Mouse (Mus musculus) heart, embryonic 13.5 days (tissue): ENCODE measurements at regions not wholly inside any gene's neighbourhood (a gene's known extent, or its start where the extent isn't known, plus 50 kb on each side); places are given as distances from the start of the nearest gene placed in this dataset.

Experiments
- ATAC-seq: fragments of 200-750 bp; cut with Nextera tagmentation; 2 replicates; pipeline ENCODE4 v1.8.0; 2017; ENCODE audit warnings: moderate TSS enrichment; ENCODE audit not compliant: insufficient number of reproducible peaks, low FRiP score, low TSS enrichment; ENCODE audit errors: extremely low read depth
- H3K27ac ChIP-seq: fragments of 300-500 bp; sonication (generic); replicated peaks from 2 replicates; pipeline ENCODE4 v1.5.1; 2015; ENCODE audit warnings: moderate library complexity, mild to moderate bottlenecking, inconsistent platforms
- H3K27me3 ChIP-seq: fragments of 300-500 bp; sonication (generic); replicated peaks from 2 replicates; pipeline ENCODE4 v1.6.1; 2015; ENCODE audit warnings: mild to moderate bottlenecking, inconsistent platforms
- H3K36me3 ChIP-seq: fragments of 300-500 bp; sonication (generic); 2 replicates; pipeline ENCODE4 v1.6.1; 2015; ENCODE audit warnings: mild to moderate bottlenecking, inconsistent platforms
- H3K4me1 ChIP-seq: fragments of 300-500 bp; sonication (generic); 2 replicates; pipeline ENCODE4 v1.6.1; 2015; ENCODE audit warnings: inconsistent platforms
- H3K4me2 ChIP-seq: fragments of 300-500 bp; sonication (generic); 2 replicates; pipeline ENCODE4 v1.6.1; 2015; ENCODE audit warnings: inconsistent platforms, mild to moderate bottlenecking, moderate library complexity
- H3K4me3 ChIP-seq: fragments of 300-500 bp; sonication (generic); 2 replicates; pipeline ENCODE4 v1.5.1; 2015; ENCODE audit warnings: moderate library complexity, mild to moderate bottlenecking, inconsistent platforms
- H3K9ac ChIP-seq: fragments of 300-500 bp; sonication (generic); 2 replicates; pipeline ENCODE4 v1.6.1; 2015; ENCODE audit warnings: inconsistent platforms, mild to moderate bottlenecking, moderate library complexity
- H3K9me3 ChIP-seq: fragments of 300-500 bp; sonication (generic); 2 replicates; pipeline ENCODE4 v1.6.1; 2016; ENCODE audit warnings: inconsistent platforms
- WGBS: fragments of 180-500 bp; shearing (Covaris S2); methylation state at CpG from one replicate; pipeline ENCODE4 v1.1.7; 2015; ENCODE audit warnings: mixed read lengths; 5-methylcytosine and 5-hydroxymethylcytosine counted together

DNA sequence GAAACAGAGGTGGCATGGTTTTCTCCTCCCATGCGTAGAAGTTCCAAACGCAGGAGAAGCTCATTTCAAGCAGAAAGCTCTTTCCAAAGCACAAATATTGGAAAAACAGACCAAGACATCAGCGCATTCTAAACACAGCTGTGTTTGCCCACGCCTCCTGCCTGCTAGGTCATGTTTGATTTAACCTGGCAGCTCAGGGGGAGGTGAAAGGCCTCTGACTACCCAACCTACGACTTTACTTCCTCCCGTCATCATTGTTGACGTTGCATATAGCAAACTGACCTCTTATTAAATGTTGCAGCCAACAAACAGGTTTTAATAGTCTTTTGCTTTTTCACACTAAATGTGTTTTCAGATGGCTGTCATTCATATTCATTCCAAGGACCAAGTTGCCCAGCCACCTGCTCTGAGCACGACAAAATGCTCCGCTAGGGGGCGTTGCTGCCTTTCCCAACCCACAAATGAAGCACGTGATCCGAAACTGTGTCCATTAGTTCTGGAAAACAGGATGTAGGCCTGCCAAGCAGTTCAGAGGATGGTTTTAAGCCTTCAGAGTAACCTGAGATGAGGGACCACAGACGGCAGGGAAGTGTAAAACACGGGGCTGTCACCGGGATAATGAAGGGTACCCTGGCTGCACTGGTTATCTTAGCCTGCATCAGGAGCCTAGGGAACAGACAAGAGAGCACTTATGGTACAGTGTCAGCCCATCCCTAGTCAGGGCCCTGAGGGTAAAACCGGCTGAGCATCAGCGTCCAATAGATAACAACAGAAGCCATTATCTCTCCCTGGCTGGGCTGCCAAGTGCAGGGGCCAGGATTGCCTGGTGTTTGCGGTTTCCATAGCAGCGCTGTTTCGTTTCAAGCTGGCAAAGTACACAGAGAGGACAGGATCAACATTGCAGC is 67.6 kb upstream of the Noct start:
- Histone ChIP-seq H3K4me2 (peak overlapping the region; percentile 54), H3K4me1 (peaks cover 25% of the 10 kb centered on the region), H3K36me3 (no peaks in the 10 kb centered on the region), H3K27me3 (no peaks in the 10 kb centered on the region), H3K9ac (0 out of 2 replicates have a peak overlapping the region, but pooled peaks have one; percentile 44), H3K27ac (peak overlapping the region; percentile 45), H3K9me3 (no peaks in the 10 kb centered on the region), H3K4me3 (0 out of 2 replicates have a peak overlapping the region, but pooled peaks have one; percentile 1)
- 30% methylated on average over 20 of the region's 20 CpGs for WGBS
- ATAC-seq: peak; percentile 73; the same call in 1 of the 2 replicates

DNA sequence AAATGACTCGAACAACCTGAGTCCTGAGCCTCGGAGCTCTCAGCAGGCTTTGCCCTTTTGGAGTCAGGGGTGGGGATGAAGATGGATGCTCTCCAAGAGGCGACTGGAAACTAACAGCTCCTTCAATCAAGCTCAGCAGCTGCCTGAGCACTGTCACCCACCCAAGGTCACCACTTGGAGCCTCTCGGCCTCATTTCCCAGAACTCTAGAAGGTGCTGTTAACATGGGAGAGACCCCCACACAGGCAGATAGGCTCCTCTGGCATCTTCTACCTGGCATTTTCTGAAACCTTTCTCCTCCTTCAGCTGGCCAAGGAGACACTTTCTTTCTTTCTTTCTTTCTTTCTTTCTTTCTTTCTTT is 67.0 kb upstream of the Noct start:
- H3K9me3 ChIP-seq: no peaks in the 10 kb centered on the region
- 0 out of 2 replicates have a peak overlapping the region, but pooled peaks have one; percentile 1 for H3K4me3 ChIP-seq
- ATAC-seq: no peak
- peak overlapping the region; percentile 44; the same call in 1 of the 2 replicates for H3K9ac ChIP-seq
- H3K27ac ChIP-seq: peak overlapping the region; percentile 20; the same call in 1 of the 2 replicates
- no peaks in the 10 kb centered on the region for H3K27me3 ChIP-seq
- H3K4me1 ChIP-seq: peaks cover 25% of the 10 kb centered on the region
- 12% methylated on average over 4 of the region's 4 CpGs for WGBS
- no peaks in the 10 kb centered on the region for H3K36me3 ChIP-seq
- H3K4me2 ChIP-seq: peak overlapping the region; percentile 54

DNA sequence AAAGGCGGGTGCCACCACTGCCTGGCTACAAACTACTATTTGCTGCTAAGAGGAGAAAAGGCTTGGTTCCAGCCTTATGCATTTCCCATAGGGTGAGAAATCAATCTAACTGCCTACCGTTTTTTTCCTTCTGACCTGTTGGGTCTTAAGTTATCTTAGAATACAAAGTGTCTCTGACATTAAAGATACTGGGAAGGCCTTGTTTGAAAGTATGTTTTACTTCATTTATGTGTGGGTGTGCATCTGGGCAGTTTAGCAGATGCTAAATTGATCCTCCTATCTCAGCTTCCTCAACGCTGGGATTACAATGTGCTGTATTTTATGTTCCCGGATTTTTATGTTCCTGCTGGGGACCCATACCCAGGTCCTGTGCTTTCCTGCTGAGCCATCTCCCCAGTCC is 65.8 kb upstream of the Noct start:
- ATAC-seq: no peak
- H3K9me3 ChIP-seq: no peaks in the 10 kb centered on the region
- no peak overlapping the region for H3K4me3 ChIP-seq
- H3K27me3 ChIP-seq: no peaks in the 10 kb centered on the region
- 67% methylated on average over 4 of the region's 4 CpGs for WGBS
- no peak overlapping the region for H3K9ac ChIP-seq
- no peaks in the 10 kb centered on the region for H3K36me3 ChIP-seq
- no peak overlapping the region for H3K4me2 ChIP-seq
- no peak overlapping the region for H3K27ac ChIP-seq
- peaks cover 25% of the 10 kb centered on the region for H3K4me1 ChIP-seq

DNA sequence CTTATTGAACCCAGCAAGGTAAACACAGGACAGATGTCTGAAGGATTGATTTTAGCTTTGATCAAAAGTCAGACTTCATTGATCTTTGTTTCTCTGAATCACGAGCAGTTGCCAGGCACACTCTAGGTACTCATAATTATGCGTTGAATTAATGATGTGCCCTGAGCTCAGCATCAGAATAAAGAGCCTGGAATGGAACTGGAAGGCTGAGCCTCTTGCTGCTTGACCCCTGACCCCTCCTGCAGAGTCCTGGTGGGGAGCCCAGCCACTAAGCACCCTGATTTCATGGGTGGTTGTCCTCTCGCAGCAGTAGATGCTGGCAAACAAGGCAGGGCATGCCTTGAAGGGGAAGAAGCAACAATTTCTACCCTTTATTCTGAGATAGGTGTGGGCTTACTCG is 64.9 kb upstream of the Noct start:
- ATAC-seq: no peak

DNA sequence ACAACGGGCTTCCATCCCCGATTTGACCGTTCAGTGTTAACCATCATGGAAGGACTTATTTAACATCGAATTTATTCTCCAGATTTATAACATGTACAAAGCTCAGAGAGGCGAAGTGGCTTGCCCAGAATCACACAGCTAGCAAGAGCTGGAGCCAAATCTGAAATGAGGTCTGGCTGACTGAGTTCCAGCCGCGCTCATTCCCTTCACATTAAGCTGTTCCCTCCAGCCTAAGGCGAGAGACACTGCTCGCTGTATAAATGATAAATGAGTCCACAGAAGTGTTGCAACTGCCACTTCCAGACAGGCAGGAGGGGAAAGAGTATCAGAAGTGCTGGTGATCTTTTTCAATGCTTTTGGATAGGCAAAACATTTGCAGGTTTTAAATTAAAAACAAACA is 64.4 kb upstream of the Noct start:
- Histone ChIP-seq H3K4me3 (no peak overlapping the region), H3K4me2 (no peak overlapping the region), H3K36me3 (no peaks in the 10 kb centered on the region), H3K27ac (no peak overlapping the region), H3K9me3 (no peaks in the 10 kb centered on the region), H3K27me3 (no peaks in the 10 kb centered on the region), H3K9ac (no peak overlapping the region), H3K4me1 (peaks cover 24% of the 10 kb centered on the region)
- no peak for ATAC-seq
- 75% methylated on average over 9 of the region's 9 CpGs for WGBS

More for the DNA sequence above, 64.9 kb upstream of the Noct start:
- peaks cover 25% of the 10 kb centered on the region for H3K4me1 ChIP-seq
- WGBS: 65% methylated on average over 4 of the region's 4 CpGs
- no peaks in the 10 kb centered on the region for H3K27me3 ChIP-seq
- H3K4me3 ChIP-seq: no peak overlapping the region
- no peak overlapping the region for H3K27ac ChIP-seq
- H3K9me3 ChIP-seq: no peaks in the 10 kb centered on the region
- no peaks in the 10 kb centered on the region for H3K36me3 ChIP-seq
- no peak overlapping the region for H3K9ac ChIP-seq
- H3K4me2 ChIP-seq: no peak overlapping the region

DNA sequence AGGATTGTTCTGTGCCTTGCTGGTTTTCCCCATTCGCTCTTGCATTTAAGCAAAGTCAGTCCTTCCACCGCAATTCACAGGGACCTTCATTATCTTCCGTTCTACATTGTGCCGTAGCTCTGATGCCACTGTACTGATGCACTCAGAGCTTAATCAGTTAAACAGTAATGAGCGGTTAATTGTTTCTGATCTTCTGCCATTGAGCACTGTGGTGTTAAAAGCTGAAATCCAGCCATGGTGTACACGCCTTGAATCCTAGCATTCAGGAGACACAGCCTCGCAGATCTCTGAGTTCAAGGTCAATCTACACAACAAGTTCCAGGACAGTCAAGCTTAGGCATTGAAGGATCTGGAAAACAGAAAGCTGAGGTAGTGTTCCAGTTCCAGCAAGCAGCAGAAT is 63.6 kb upstream of the Noct start:
- Histone ChIP-seq H3K4me3 (no peak overlapping the region), H3K27ac (no peak overlapping the region), H3K27me3 (no peaks in the 10 kb centered on the region), H3K9ac (no peak overlapping the region), H3K4me1 (peaks cover 16% of the 10 kb centered on the region), H3K4me2 (no peak overlapping the region), H3K36me3 (no peaks in the 10 kb centered on the region), H3K9me3 (no peaks in the 10 kb centered on the region)
- no peak for ATAC-seq
- 76% methylated on average over 7 of the region's 7 CpGs for WGBS

DNA sequence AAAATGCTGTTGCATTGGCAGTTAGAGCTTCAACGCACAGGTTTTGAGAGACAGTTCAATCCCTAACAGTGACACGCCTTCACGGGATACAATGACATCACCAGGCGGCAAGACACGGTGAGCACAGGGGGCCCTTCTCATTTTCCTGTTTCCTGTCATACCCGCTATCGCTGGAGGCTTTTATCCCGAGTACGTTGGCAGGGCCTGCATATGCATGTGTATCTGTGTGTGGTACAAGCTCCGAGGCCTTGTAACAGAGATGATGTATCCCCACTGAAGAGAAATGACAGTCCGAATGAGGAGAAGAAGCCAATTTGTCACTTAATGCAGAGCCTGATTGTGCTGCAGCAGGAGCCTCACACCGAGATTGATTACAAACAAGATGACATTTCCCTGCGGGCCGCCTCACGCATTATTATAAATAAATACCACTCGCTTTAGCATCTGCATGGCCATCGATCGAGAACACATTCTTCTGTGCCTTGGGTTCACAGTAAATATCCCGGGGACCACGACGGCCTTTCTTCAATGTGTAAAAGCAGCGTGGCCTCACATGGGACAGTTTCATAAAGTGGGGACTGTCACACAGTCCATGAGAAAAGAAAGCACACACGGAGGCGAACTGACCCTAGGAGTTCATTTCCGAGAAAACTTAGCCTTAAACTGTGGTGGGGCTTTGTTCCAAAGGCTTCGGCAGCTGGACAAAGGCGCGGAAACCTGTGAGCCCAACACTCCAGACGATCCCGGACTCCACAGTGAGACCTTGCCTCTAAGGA is 54.9 kb upstream of the Noct start:
- H3K4me3 ChIP-seq: no peak overlapping the region
- H3K4me2 ChIP-seq: no peak overlapping the region
- H3K4me1 ChIP-seq: no peaks in the 10 kb centered on the region; the same call in 1 of the 2 replicates
- H3K36me3 ChIP-seq: no peaks in the 10 kb centered on the region
- ATAC-seq: no peak
- no peak overlapping the region for H3K9ac ChIP-seq
- WGBS: 75% methylated on average over 30 of the region's 30 CpGs
- no peaks in the 10 kb centered on the region for H3K27me3 ChIP-seq
- no peak overlapping the region for H3K27ac ChIP-seq
- H3K9me3 ChIP-seq: no peaks in the 10 kb centered on the region

DNA sequence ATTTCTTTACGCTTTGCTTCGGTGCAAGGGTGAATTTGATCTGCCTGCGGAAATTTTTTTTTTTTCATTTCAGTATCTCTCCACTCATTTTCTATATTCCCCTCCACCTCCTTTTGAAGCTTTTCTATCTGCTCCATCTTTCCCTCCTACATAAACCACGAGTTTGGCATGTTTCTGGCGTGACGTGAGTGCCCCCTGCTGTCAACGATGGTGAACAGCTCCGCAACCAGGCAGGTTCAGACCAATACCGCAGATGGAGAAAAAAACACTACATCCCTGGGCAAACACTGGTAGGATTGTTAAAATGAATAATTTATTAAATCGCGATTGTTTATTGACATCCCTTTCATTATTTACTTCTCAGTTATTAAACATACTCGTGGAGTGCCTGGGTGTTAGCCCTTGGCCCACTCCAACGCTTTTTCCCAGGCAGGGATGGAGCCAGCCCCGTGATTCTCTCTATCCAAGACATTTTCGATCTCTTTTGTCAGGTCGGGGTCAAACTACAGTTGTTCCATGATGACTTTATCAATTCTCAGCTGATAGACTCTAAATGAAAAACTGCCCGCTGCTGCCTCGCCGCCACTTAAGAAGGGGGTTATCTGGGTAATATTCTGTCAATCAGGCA is 53.9 kb upstream of the Noct start:
- ATAC-seq: no peak
- Histone ChIP-seq H3K4me1 (no peaks in the 10 kb centered on the region; the same call in 1 of the 2 replicates), H3K4me2 (peak overlapping the region; percentile 24; the same call in 1 of the 2 replicates), H3K27ac (no peak overlapping the region), H3K36me3 (no peaks in the 10 kb centered on the region), H3K27me3 (no peaks in the 10 kb centered on the region), H3K4me3 (no peak overlapping the region), H3K9ac (no peak overlapping the region), H3K9me3 (no peaks in the 10 kb centered on the region)
- WGBS: 21% methylated on average over 19 of the region's 19 CpGs
